Mouse (Mus musculus): ENCODE data around the gene Agap2. TPM values are rescaled to one million over a fixed set of nuclear protein-coding genes. Genes with fewer than 3 reads are reported as not detected.

Gene Agap2
- 10 to 100 TPM; 12.2 to 12.3 TPM for total RNA-seq (2021)
- long read RNA-seq, experiment 1: 0 reads
- long read RNA-seq, experiment 2, partial matches to known transcripts: 1 of 2 reads
- long read RNA-seq, experiment 2, other reads (novel, unspliced or antisense): 1 of 2 reads

DNA sequence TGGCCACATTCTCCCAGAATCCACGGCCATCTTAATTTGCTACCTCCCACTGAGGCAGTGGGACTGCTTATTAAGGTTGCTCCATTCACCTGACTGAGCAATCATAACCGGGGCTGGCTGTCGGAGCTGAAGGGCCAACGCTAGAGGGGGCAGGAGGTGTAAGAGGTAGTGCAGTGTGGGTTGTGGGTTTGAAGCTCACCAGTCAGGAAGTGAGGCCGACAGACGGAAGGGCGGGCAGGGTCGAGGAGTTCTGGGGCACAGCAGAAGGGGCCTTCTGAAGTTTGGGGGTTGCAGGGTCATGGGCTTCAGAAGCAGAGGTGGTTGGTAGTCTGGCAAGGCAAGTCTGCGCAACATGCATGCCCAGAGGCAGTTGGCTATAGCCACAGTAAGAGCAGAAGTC is at the start of gene Agap2:
Agap2 (plus strand) TSS at position 205 of the 400 bp plus-strand sequence.
- DNase-seq: no peak
- intact Hi-C loops (cut with DNase I): no loop called here

DNA sequence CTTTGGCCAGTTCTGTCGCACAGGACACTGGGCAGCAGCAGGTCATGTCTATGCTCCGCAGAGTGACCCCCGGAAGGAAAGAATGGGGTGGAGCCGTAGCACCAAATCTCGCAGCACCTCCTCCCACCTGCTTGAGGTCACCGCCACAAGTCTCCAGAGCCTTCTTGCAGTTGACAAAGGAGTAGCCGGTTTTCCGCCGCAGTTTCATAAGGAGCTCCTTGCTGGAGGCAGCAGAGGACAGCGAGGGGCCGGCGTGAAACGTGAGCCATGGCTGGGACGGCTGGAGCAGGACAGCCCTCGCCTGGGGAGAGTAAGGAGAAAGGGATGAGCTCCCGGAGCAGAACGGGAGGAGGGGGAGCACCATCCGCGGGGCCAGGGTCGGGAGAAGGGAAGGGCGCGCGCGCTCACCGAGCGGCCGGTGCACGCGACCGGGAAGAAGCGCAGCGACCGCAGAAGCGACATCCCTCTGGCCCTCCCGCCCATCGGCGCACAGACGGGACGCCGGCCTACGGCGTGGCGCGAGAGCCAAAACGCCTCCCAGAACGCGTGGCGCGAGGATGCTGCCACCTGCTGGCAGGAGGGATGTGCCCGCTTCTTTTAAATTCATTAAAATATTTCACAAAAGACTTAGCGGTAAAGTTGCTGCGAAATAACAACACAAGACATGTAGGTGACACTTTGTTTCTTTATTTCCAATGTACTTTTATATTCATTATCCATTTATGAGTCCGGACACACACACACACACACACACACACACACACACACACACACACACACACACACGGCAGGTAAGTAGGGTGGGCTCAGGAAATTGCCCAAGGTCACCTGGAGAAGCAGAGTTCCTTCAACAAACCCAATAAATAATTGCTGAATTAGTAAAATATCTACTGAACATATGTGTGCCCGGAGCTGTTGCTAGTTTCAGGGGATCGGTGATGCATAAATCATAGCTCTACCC is 44.5 kb upstream of the Agap2 start, which contains the start of gene Tsfm:
Tsfm (minus strand) TSS at position 505 of the 961 bp plus-strand sequence.
- intact Hi-C loops (cut with DNase I): loop anchor here (1.0 to 2.0 kb wide), 2 partner anchors 40 to 111 kb away; no protein-coding TSS in a partner anchor
- DNase-seq: peak; percentile 95 to 97

GRCm38 (mm10) chr10:127033301-127033741 is 41.8 kb upstream of the Agap2 start:
- intact Hi-C loops (cut with DNase I): no loop called here
- DNase-seq: no peak

DNA sequence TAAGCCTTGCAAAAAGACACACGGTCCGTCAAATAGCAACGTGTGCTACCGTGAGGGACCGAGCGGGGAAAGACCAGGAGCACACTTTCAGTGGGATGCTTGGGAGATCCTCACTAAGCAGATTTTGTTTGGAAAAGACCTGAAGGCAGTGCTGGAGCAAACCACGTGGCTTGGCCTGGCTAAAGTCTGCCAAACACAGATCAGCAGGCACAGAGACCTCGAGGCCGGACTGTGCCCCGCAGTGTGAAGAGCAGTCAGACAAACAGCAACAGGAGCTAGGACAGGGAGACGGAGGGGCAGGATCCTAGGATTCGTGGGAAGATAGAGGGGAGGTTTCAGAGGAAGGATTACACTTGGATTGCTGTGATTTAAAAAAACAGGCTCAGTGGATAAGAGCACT is 38.8 kb upstream of the Agap2 start:
- intact Hi-C loops (cut with DNase I): no loop called here
- DNase-seq: no peak

- intact Hi-C loops (cut with DNase I): no loop called here
These were observed 37.4 kb upstream of the Agap2 start for GRCm38 (mm10) chr10:127037641-127038040.

DNA sequence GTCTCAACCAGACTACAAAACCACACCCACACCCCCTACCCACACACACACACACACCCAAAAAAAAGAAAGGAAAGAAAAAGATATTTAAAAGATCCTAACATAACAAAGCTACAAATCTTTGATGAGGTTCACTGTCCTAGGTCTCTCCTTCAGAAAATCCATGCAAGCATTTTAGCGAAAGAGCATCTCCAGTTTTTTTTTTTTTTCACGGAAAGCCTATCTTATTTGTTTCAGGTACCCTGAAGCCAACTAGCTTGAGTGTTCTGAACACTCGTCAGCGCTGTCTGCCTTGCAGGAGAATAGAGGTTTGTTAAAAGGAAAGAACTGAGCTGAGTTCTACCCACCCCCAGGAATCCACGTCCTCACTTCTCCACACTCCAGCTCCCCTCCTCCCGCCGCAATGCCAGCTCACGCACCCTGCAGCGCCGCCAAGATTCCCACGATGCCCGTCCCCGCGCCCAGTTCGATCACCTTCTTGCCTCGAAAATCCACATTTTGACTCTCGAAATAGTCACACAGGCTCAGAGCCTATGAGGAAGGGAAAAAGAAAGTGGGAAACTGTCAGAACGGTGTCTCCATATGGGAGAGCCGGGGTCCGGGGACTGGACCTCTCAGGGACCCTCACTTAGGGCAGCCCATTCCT is 34.4 kb upstream of the Agap2 start:
- intact Hi-C loops (cut with DNase I): no loop called here
- DNase-seq: no peak

More at GRCm38 (mm10) chr10:127037641-127038040, 37.4 kb upstream of the Agap2 start:
- no peak for DNase-seq

DNA sequence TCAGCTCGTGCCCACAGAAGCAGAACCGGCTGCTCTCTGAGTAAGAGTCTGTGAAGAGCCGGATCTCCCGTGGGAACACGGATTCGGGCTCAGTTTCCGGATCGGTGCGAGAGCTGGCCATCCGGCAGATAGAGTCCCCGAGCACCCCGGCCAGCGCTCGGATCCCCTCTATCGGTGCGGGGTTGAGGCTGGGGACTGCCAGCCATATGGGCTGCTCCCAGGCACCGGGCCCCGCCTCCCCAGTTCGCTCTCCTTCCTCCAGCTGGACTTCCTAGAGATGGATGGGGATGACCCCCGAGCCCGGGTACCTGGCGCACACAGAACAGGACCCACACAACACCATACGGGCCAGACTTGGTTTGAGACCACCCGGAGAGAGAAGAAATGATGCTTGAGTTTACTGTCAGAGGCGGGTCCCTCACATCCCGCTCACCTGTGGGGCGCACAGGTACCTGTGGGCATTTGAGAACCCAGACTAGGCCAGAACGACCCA is 33.8 kb upstream of the Agap2 start, which contains the start of the genes Mettl1 and Eef1akmt3:
Mettl1 (plus strand) TSS at position 141 of the 493 bp plus-strand sequence.
Eef1akmt3 (minus strand) TSS at position 240 of the 493 bp plus-strand sequence.
- peak; percentile 35 to 38 for DNase-seq
- intact Hi-C loops (cut with DNase I): no loop called here

DNA sequence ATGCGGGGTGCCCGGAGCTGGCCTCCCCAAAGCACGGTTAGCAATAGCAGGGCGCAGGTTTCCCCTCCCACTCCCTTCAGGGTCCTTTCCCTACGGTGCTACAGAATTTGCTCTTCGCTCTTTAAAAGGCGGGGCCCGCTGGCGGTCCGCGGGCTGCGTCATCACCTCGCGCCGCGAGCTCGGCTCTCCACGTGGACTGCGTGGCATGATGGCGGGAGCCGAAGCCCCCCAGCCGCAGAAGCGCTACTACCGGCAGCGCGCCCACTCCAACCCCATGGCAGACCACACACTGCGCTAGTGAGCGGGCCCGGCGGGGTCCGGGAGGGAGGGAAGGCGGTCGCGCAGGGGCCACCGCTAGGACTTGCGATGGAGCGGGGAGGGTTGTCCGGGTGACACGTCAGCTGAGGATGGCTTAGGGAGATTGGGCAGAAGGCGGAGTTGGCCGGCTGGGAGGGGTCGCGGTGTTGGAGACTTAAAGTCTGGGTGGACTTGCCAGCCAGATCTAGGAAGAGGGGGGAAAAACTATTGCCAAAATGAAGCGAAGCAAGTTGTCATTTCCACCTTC is 33.2 kb upstream of the Agap2 start:
- DNase-seq: peak; percentile 89 to 93
- intact Hi-C loops (cut with DNase I): no loop called here

DNA sequence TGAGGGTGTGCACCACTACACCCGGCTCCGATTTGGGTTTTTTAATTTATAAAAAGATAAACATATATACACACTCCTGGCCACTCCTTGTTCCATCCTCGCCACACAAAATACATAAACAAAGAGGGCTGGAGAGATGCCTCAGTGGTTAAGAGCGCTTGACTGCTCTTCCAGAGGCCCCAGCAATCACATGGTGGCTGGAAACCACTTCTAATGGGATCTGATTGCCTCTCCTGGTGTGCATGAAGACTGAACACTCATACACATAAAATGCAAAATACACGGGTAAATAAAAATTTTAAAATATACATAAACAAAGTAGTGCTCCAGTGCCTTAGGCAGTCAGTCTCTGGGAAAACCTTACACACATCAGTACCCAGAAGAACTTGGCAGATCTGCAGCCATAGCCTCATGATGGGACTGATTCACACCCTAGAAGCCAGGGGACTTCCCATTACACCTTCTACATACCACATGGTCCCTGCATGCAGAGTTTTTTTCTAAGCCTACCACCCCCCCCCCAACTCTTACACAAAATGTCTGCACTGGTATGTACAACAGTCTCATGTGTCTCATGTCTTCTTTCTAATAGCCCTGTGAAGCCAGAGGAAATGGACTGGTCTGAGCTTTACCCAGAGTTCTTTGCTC is 32.5 kb upstream of the Agap2 start:
- intact Hi-C loops (cut with DNase I): no loop called here
- no peak for DNase-seq

- DNase-seq: no peak
- intact Hi-C loops (cut with DNase I): no loop called here
These were observed 31.9 kb upstream of the Agap2 start for GRCm38 (mm10) chr10:127043187-127043586.

- DNase-seq: no peak
- intact Hi-C loops (cut with DNase I): no loop called here
These were observed 27.1 kb upstream of the Agap2 start, which contains the start of gene Cyp27b1 for GRCm38 (mm10) chr10:127047954-127048353. Gene Cyp27b1, plus strand, starts transcription at chr10:127048250.

DNA sequence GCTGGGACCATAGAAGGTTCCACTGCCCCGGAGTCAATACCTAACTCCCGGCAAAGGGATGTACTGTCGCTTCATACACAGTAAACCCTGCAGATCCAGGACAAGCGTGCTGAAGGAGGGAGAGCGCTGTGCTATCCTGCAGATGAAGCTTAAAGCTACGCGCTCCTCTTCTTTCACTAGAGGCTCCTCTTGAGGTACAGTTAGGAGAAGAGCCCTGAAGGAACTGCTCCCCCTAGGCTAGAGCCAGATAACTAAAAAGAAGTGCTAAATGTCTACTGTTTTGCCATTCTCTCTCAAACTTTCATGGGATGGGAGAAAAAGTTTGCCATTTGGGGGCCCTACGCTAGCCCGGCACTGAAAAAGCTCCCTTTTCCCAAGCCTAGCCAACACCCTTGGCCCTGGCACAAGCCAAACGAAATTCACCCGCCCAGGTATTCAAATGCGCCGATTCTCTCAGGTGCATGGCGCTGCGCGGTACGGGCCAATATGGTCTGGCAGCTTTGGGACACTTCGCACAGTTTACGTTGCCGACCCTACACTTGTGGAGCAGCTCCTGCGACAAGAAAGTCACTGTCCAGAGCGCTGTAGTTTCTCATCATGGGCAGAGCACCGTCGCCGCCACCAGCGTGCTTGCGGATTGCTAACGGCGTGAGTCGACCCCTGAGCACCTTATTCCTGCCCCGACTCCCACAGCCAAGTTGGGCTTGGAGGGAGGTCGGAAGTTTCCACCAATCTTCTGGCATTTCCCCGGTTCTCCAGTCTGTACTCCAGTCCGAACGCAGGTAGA is 26.3 kb upstream of the Agap2 start:
- no peak for DNase-seq
- intact Hi-C loops (cut with DNase I): no loop called here

DNA sequence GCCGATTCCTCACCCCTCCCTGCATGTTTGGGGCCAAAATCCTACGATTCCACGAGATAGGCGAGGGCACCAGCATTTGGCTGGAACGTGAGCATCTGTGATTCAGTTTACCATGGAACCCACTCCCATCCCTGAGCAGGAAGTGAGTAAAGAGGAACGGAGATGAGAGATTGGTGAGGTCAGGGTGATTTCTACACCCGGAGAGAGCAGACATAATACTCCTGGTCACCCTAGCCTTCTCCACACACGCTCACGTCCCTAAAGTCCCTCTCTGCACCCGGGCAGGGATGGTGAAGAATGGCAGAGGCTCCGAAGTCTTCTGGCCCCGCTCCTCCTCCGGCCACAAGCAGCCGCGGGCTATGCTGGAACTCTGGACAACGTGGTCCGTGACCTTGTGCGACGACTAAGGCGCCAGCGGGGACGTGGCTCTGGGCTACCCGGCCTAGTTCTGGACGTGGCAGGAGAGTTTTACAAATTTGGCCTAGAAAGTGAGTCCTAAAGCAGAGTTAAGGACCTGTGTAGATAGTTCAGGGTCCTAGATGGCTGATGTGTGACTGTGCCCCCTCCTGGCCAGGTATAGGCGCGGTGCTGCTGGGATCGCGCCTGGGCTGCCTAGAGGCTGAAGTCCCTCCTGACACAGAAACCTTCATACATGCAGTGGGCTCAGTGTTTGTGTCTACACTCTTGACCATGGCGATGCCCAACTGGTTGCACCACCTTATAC is 25.5 kb upstream of the Agap2 start:
- DNase-seq: no peak
- intact Hi-C loops (cut with DNase I): no loop called here

DNA sequence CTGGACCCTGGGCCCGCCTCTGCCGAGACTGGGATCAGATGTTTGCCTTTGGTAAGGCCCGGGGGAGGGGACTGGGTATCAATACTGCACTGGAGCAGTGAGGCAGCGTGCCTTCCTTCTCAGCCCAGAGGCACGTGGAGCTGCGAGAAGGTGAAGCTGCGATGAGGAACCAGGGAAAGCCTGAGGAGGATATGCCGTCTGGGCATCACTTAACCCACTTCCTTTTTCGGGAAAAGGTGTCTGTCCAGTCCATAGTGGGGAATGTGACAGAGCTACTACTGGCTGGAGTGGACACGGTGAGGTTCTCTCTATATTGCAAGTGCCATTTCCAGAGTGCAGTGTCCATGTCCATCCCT is 25.0 kb upstream of the Agap2 start:
- intact Hi-C loops (cut with DNase I): no loop called here
- no peak for DNase-seq

DNA sequence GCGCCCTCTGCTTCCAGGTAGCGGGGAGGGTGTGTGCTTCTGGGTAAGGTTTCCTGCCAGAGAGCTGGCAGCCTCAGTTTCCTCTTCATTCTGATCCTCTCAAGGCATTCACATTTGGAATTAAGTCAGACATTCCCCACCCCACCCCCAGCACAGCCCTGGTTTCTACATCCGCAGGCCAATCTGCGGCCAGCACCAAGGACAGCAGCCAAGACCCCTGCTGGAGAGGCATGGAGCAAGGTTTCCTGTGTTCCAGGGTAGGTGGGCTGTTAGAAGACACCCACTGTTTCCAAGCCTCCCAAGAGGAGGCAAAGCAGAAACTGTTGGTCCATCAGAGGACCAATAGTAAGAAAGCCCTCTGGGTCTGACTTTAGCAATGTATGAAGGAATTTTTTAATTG is 20.4 kb upstream of the Agap2 start:
- DNase-seq: no peak
- intact Hi-C loops (cut with DNase I): no loop called here

DNA sequence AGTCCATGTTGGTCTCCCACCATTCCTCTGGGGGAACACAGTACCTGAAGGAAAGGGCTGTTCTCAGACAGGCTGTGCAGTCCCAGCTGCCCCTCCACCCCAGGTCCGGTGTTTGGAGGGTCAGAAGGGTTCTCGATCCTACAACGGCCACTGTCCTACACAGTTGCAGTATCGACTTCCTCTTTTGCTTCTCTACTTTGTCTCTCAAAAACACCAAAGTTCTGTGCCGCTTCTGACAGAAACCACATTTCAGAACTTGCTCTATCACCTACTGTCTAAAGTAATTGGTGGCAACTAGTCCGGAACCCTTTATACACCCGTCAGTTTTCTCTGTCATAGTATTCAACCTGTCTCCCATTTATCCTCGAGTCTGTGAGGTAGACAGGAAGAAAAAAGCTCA is 19.7 kb upstream of the Agap2 start:
- no peak for DNase-seq
- intact Hi-C loops (cut with DNase I): no loop called here

GRCm38 (mm10) chr10:127056490-127056889 is 18.6 kb upstream of the Agap2 start:
- intact Hi-C loops (cut with DNase I): no loop called here
- DNase-seq: no peak

DNA sequence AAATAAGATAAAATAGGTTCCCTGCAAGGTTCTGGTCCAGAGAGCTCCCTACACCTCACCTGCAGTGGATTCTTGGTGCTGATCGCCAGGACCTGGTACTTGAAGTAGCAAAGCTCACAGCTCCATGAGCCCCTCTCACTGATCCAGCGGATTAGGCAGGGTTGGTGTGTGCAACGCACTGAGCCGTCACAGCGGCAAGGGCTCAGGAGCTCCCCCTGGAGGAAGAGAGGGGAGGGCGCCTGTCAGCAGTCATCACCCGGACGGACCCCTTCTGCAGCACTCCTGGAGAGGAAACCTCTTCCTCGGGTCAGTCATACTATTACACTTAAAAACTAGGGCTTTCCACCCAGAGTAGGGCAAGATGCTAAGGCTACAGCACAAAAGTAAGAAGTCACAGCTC is 16.9 kb upstream of the Agap2 start:
- peak; percentile 80 to 86 for DNase-seq
- intact Hi-C loops (cut with DNase I): no loop called here

- intact Hi-C loops (cut with DNase I): no loop called here
- no peak for DNase-seq
These were observed 16.4 kb upstream of the Agap2 start for GRCm38 (mm10) chr10:127058708-127059107.

Data from heart, postnatal 14 days (tissue).